Mouse (Mus musculus): ENCODE results near the gene Spata31d1a. TPM values are rescaled to one million over a fixed set of nuclear protein-coding genes. Genes with fewer than 3 reads are reported as not detected.
A peak's percentile ranks its signal among the peaks of the same experiment; 100 is the strongest.

Gene Spata31d1a
- polyA plus RNA-seq, 1 experiment from 2014 or later, result not detected

- Histone ChIP-seq H3K27me3 (ENCODE audit: insufficient read depth, low read length) (no peaks in the 10 kb centered on the region), H3K4me1 (ENCODE audit: insufficient read depth) (no peaks in the 10 kb centered on the region), H3K36me3 (ENCODE audit: insufficient read depth) (no peaks in the 10 kb centered on the region), H3K27ac (ENCODE audit: low read depth) (no peak overlapping the region), H3K9me3 (ENCODE audit: low read depth, low read length) (no peaks in the 10 kb centered on the region), H3K4me3 (ENCODE audit: low read depth, low read length) (no peak overlapping the region), H3K9ac (no peak overlapping the region), H3K4me2 (no peak overlapping the region)
- ATAC-seq (ENCODE audit: insufficient read depth), result no peak
- no peak for TF ChIP-seq CTCF (IDR thresholded peaks at IDR 0.05; ENCODE audit: low read depth)
- no peak for DNase-seq
- 82% methylated on average over 9 of the region's 9 CpGs for WGBS
Observed at GRCm38 (mm10) chr13:59689313-59689712, 20.8 kb downstream of the Spata31d1a start.

GRCm38 (mm10) chr13:59688338-59688770 lies 21.8 kb downstream of the Spata31d1a start:
- WGBS, result 56% methylated on average over 13 of the region's 13 CpGs
- Histone ChIP-seq H3K27ac (ENCODE audit: low read depth) (no peak overlapping the region), H3K4me3 (ENCODE audit: low read depth, low read length) (no peak overlapping the region), H3K4me1 (ENCODE audit: insufficient read depth) (no peaks in the 10 kb centered on the region), H3K4me2 (no peak overlapping the region), H3K9ac (no peak overlapping the region), H3K27me3 (ENCODE audit: insufficient read depth, low read length) (no peaks in the 10 kb centered on the region), H3K9me3 (ENCODE audit: low read depth, low read length) (no peaks in the 10 kb centered on the region), H3K36me3 (ENCODE audit: insufficient read depth) (no peaks in the 10 kb centered on the region)
- no peak for TF ChIP-seq CTCF (IDR thresholded peaks at IDR 0.05; ENCODE audit: low read depth)
- DNase-seq (peak; percentile 46), ATAC-seq (ENCODE audit: insufficient read depth) (no peak)

GRCm38 (mm10) chr13:59685236-59685635 lies 24.9 kb downstream of the Spata31d1a start:
- DNase-seq (no peak), ATAC-seq (ENCODE audit: insufficient read depth) (no peak)
- Histone ChIP-seq H3K9ac (no peak overlapping the region), H3K9me3 (ENCODE audit: low read depth, low read length) (no peaks in the 10 kb centered on the region), H3K36me3 (ENCODE audit: insufficient read depth) (no peaks in the 10 kb centered on the region), H3K27me3 (ENCODE audit: insufficient read depth, low read length) (no peaks in the 10 kb centered on the region), H3K27ac (ENCODE audit: low read depth) (no peak overlapping the region), H3K4me1 (ENCODE audit: insufficient read depth) (no peaks in the 10 kb centered on the region), H3K4me2 (no peak overlapping the region), H3K4me3 (ENCODE audit: low read depth, low read length) (no peak overlapping the region)
- 76% methylated on average over 3 of the region's 3 CpGs for WGBS
- TF ChIP-seq CTCF (IDR thresholded peaks at IDR 0.05; ENCODE audit: low read depth), result no peak

- H3K4me2 ChIP-seq, result no peak overlapping the region
- peak; percentile 74 for DNase-seq
Observed at GRCm38 (mm10) chr13:59682629-59683028, 27.5 kb downstream of the Spata31d1a start.

GRCm38 (mm10) chr13:59679908-59680307 lies 30.2 kb downstream of the Spata31d1a start:
- H3K27me3 ChIP-seq (ENCODE audit: insufficient read depth, low read length), result no peaks in the 10 kb centered on the region
- no peaks in the 10 kb centered on the region for H3K9me3 ChIP-seq (ENCODE audit: low read depth, low read length)
- ATAC-seq (ENCODE audit: insufficient read depth) (no peak), DNase-seq (no peak)
- H3K4me3 ChIP-seq (ENCODE audit: low read depth, low read length), result no peak overlapping the region
- H3K4me1 ChIP-seq (ENCODE audit: insufficient read depth), result no peaks in the 10 kb centered on the region
- H3K9ac ChIP-seq, result no peak overlapping the region
- no peak for TF ChIP-seq CTCF (IDR thresholded peaks at IDR 0.05; ENCODE audit: low read depth)
- 53% methylated on average over 4 of the region's 4 CpGs for WGBS
- H3K27ac ChIP-seq (ENCODE audit: low read depth), result no peak overlapping the region
- H3K36me3 ChIP-seq (ENCODE audit: insufficient read depth), result no peaks in the 10 kb centered on the region
- no peak overlapping the region for H3K4me2 ChIP-seq

More at GRCm38 (mm10) chr13:59682629-59683028, 27.5 kb downstream of the Spata31d1a start:
- Histone ChIP-seq H3K4me1 (ENCODE audit: insufficient read depth) (no peaks in the 10 kb centered on the region), H3K4me3 (ENCODE audit: low read depth, low read length) (no peak overlapping the region), H3K9ac (no peak overlapping the region), H3K27ac (ENCODE audit: low read depth) (no peak overlapping the region), H3K27me3 (ENCODE audit: insufficient read depth, low read length) (no peaks in the 10 kb centered on the region), H3K9me3 (ENCODE audit: low read depth, low read length) (no peaks in the 10 kb centered on the region), H3K36me3 (ENCODE audit: insufficient read depth) (no peaks in the 10 kb centered on the region)
- no peak for ATAC-seq (ENCODE audit: insufficient read depth)
- TF ChIP-seq CTCF (IDR thresholded peaks at IDR 0.05; ENCODE audit: low read depth), result no peak
- 20% methylated on average over 7 of the region's 7 CpGs for WGBS

GRCm38 (mm10) chr13:59679306-59679705 lies 30.8 kb downstream of the Spata31d1a start:
- H3K4me3 ChIP-seq (ENCODE audit: low read depth, low read length), result no peak overlapping the region
- no peaks in the 10 kb centered on the region for H3K4me1 ChIP-seq (ENCODE audit: insufficient read depth)
- H3K4me2 ChIP-seq, result no peak overlapping the region
- H3K27ac ChIP-seq (ENCODE audit: low read depth), result no peak overlapping the region
- TF ChIP-seq CTCF (IDR thresholded peaks at IDR 0.05; ENCODE audit: low read depth), result no peak
- DNase-seq (no peak), ATAC-seq (ENCODE audit: insufficient read depth) (no peak)
- 50% methylated on average over 4 of the region's 4 CpGs for WGBS
- H3K27me3 ChIP-seq (ENCODE audit: insufficient read depth, low read length), result no peaks in the 10 kb centered on the region
- H3K36me3 ChIP-seq (ENCODE audit: insufficient read depth), result no peaks in the 10 kb centered on the region
- no peak overlapping the region for H3K9ac ChIP-seq
- no peaks in the 10 kb centered on the region for H3K9me3 ChIP-seq (ENCODE audit: low read depth, low read length)

- Histone ChIP-seq H3K4me3 (ENCODE audit: low read depth, low read length) (0 out of 2 replicates have a peak overlapping the region, but pooled peaks have one; percentile 75), H3K27ac (ENCODE audit: low read depth) (no peak overlapping the region), H3K4me2 (no peak overlapping the region; the same call in 1 of the 2 replicates), H3K9ac (no peak overlapping the region), H3K36me3 (ENCODE audit: insufficient read depth) (no peaks in the 10 kb centered on the region), H3K4me1 (ENCODE audit: insufficient read depth) (no peaks in the 10 kb centered on the region), H3K9me3 (ENCODE audit: low read depth, low read length) (no peaks in the 10 kb centered on the region), H3K27me3 (ENCODE audit: insufficient read depth, low read length) (no peaks in the 10 kb centered on the region)
- 68% methylated on average over 12 of the region's 12 CpGs for WGBS
- ATAC-seq (ENCODE audit: insufficient read depth), result no peak
- no peak for DNase-seq
- no peak for TF ChIP-seq CTCF (IDR thresholded peaks at IDR 0.05; ENCODE audit: low read depth)
Observed at GRCm38 (mm10) chr13:59676316-59677229, 33.6 kb downstream of the Spata31d1a start.
